Mouse (Mus musculus) bone marrow macrophage, adult 2 months (primary cell): Measurements from ENCODE around the gene A630089N07Rik.

Experiments used
- CTCF ChIP-seq: IDR thresholded peaks from 2 replicates; pipeline ENCODE4 v1.5.1; 2012; ENCODE audit warnings: low read depth, mild to moderate bottlenecking, low read length, moderate library complexity
- POLR2A ChIP-seq: IDR thresholded peaks from 2 replicates; pipeline ENCODE4 v1.6.1; 2012; ENCODE audit warnings: mild to moderate bottlenecking, low read depth, low read length, borderline replicate concordance

DNA sequence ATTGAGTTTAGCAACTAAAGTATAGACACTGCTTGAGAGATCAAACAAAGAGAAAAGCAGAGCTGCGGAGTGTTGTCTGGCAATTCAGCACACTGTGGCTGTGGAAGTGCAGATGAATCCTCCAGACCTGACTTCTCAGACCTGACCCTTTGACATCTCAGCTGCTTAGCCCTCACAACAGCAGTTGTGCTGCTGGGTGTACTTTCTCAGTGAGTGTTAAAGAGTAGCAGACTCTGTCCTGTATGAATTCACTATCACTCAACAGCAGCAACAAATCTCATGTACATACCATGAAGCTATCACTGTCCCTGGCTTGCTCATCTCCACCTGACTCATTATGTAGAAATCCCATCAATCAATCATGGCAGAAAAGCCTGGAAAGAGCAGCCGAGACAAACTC is 126.2 kb downstream of the A630089N07Rik start:
- TF ChIP-seq CTCF (no peak), POLR2A (no peak)
